Mouse (Mus musculus): ENCODE measurements around the gene Gm45337. TPM values are rescaled to one million over a fixed set of nuclear protein-coding genes. Genes with fewer than 3 reads are reported as not detected.
"Not testable (repeated sequence)": the region's sequence is repeated elsewhere in the genome, so short reads cannot be mapped to it uniquely, and the experiment has no call there.

The Gm45337 gene
- polyA plus RNA-seq, 1 experiment from 2014 or later = not detected

- Histone ChIP-seq H3K4me2 (ENCODE audit: low read length) (no peak overlapping the region), H3K4me3 (ENCODE audit: control insufficient read depth in 1 of 2, insufficient read depth in 1 of 2, low read depth in 1 of 2, low read length in 2 of 2) (no peak overlapping the region), H3K9ac (ENCODE audit: low read length) (no peak overlapping the region), H3K36me3 (ENCODE audit: control insufficient read depth, insufficient read depth, low read length) (no peaks in the 10 kb centered on the region), H3K27ac (replicated peaks in 1 of 2; ENCODE audit: control insufficient read depth in 1 of 2, insufficient read depth in 1 of 2, low read depth in 2 of 2, low read length in 2 of 2) (no peak overlapping the region), H3K4me1 (ENCODE audit: control insufficient read depth in 2 of 2, insufficient read depth in 2 of 2, low read length in 2 of 2) (peaks cover 0 to 2% of the 10 kb centered on the region in 2 experiments; a peak in 1 of 4 replicates), H3K27me3 (ENCODE audit: control insufficient read depth, insufficient read depth, low read length) (0 out of 2 replicates have a peak, but pooled peaks cover 5% of the 10 kb centered on the region), H3K9me3 (ENCODE audit: control insufficient read depth, low read length) (no peaks in the 10 kb centered on the region)
- WGBS = 8% methylated on average over 1 of the region's 1 CpGs
- no peak for ATAC-seq (ENCODE audit: insufficient number of reproducible peaks, insufficient read depth, low FRiP score, low read depth)
Measured at GRCm38 (mm10) chr7:142140696-142141095, 3.7 kb downstream of the Gm45337 start.

- H3K9me3 ChIP-seq (ENCODE audit: control insufficient read depth, low read length); H3K27ac ChIP-seq (replicated peaks in 1 of 2; ENCODE audit: control insufficient read depth in 1 of 2, insufficient read depth in 1 of 2, low read depth in 2 of 2, low read length in 2 of 2); H3K9ac ChIP-seq (ENCODE audit: low read length); H3K27me3 ChIP-seq (ENCODE audit: control insufficient read depth, insufficient read depth, low read length); ATAC-seq (ENCODE audit: insufficient number of reproducible peaks, insufficient read depth, low FRiP score, low read depth); H3K4me3 ChIP-seq (ENCODE audit: control insufficient read depth in 1 of 2, insufficient read depth in 1 of 2, low read depth in 1 of 2, low read length in 2 of 2); H3K36me3 ChIP-seq (ENCODE audit: control insufficient read depth, insufficient read depth, low read length); H3K4me1 ChIP-seq (ENCODE audit: control insufficient read depth in 2 of 2, insufficient read depth in 2 of 2, low read length in 2 of 2); H3K4me2 ChIP-seq (ENCODE audit: low read length): not testable (repeated sequence)
- WGBS = 53% methylated on average over 2 of the region's 2 CpGs
Measured at GRCm38 (mm10) chr7:142135934-142136333, 8.5 kb downstream of the Gm45337 start, which contains the start of gene Gm39115. Gene Gm39115 (minus strand): TSS chr7:142136034.

- no peaks in the 10 kb centered on the region for H3K9me3 ChIP-seq (ENCODE audit: control insufficient read depth, low read length)
- no peaks in the 10 kb centered on the region for H3K36me3 ChIP-seq (ENCODE audit: control insufficient read depth, insufficient read depth, low read length)
- no peak overlapping the region for H3K4me2 ChIP-seq (ENCODE audit: low read length)
- H3K27me3 ChIP-seq (ENCODE audit: control insufficient read depth, insufficient read depth, low read length) = 0 out of 2 replicates have a peak, but pooled peaks cover 6% of the 10 kb centered on the region
- H3K4me1 ChIP-seq (ENCODE audit: control insufficient read depth in 2 of 2, insufficient read depth in 2 of 2, low read length in 2 of 2) = no peaks in the 10 kb centered on the region
- no peak overlapping the region for H3K27ac ChIP-seq (replicated peaks in 1 of 2; ENCODE audit: control insufficient read depth in 1 of 2, insufficient read depth in 1 of 2, low read depth in 2 of 2, low read length in 2 of 2)
- H3K9ac ChIP-seq (ENCODE audit: low read length) = no peak overlapping the region
- H3K4me3 ChIP-seq (ENCODE audit: control insufficient read depth in 1 of 2, insufficient read depth in 1 of 2, low read depth in 1 of 2, low read length in 2 of 2) = no peak overlapping the region
- no peak for ATAC-seq (ENCODE audit: insufficient number of reproducible peaks, insufficient read depth, low FRiP score, low read depth)
- 43% methylated on average over 4 of the region's 4 CpGs for WGBS
Measured at GRCm38 (mm10) chr7:142134206-142134995, 10.0 kb downstream of the Gm45337 start.

- Histone ChIP-seq H3K9ac (ENCODE audit: low read length) (no peak overlapping the region), H3K36me3 (ENCODE audit: control insufficient read depth, insufficient read depth, low read length) (no peaks in the 10 kb centered on the region), H3K27ac (replicated peaks in 1 of 2; ENCODE audit: control insufficient read depth in 1 of 2, insufficient read depth in 1 of 2, low read depth in 2 of 2, low read length in 2 of 2) (no peak overlapping the region), H3K4me2 (ENCODE audit: low read length) (no peak overlapping the region), H3K4me1 (ENCODE audit: control insufficient read depth in 2 of 2, insufficient read depth in 2 of 2, low read length in 2 of 2) (no peaks in the 10 kb centered on the region), H3K9me3 (ENCODE audit: control insufficient read depth, low read length) (no peaks in the 10 kb centered on the region), H3K4me3 (ENCODE audit: control insufficient read depth in 1 of 2, insufficient read depth in 1 of 2, low read depth in 1 of 2, low read length in 2 of 2) (no peak overlapping the region), H3K27me3 (ENCODE audit: control insufficient read depth, insufficient read depth, low read length) (no peaks in the 10 kb centered on the region)
- WGBS = 55% methylated on average over 4 of the region's 4 CpGs
- ATAC-seq (ENCODE audit: insufficient number of reproducible peaks, insufficient read depth, low FRiP score, low read depth) = no peak
Measured at GRCm38 (mm10) chr7:142128843-142129242, 15.6 kb downstream of the Gm45337 start.

- not testable (repeated sequence) for H3K27ac ChIP-seq (replicated peaks in 1 of 2; ENCODE audit: control insufficient read depth in 1 of 2, insufficient read depth in 1 of 2, low read depth in 2 of 2, low read length in 2 of 2); H3K4me3 ChIP-seq (ENCODE audit: control insufficient read depth in 1 of 2, insufficient read depth in 1 of 2, low read depth in 1 of 2, low read length in 2 of 2); H3K4me2 ChIP-seq (ENCODE audit: low read length); H3K4me1 ChIP-seq (ENCODE audit: control insufficient read depth in 2 of 2, insufficient read depth in 2 of 2, low read length in 2 of 2); H3K27me3 ChIP-seq (ENCODE audit: control insufficient read depth, insufficient read depth, low read length); H3K9ac ChIP-seq (ENCODE audit: low read length); H3K9me3 ChIP-seq (ENCODE audit: control insufficient read depth, low read length); ATAC-seq (ENCODE audit: insufficient number of reproducible peaks, insufficient read depth, low FRiP score, low read depth); H3K36me3 ChIP-seq (ENCODE audit: control insufficient read depth, insufficient read depth, low read length)
- WGBS = 85% methylated on average over 1 of the region's 1 CpGs
Measured at GRCm38 (mm10) chr7:142120629-142121028, 23.8 kb downstream of the Gm45337 start, which contains the start of gene Gm45618. Gene Gm45618 (minus strand): TSS chr7:142120729.

- no peak overlapping the region for H3K4me2 ChIP-seq (ENCODE audit: low read length)
- no peak for ATAC-seq (ENCODE audit: insufficient number of reproducible peaks, insufficient read depth, low FRiP score, low read depth)
- H3K4me3 ChIP-seq (ENCODE audit: control insufficient read depth in 1 of 2, insufficient read depth in 1 of 2, low read depth in 1 of 2, low read length in 2 of 2) = no peak overlapping the region
- 0 out of 2 replicates have a peak, but pooled peaks cover 3% of the 10 kb centered on the region for H3K27me3 ChIP-seq (ENCODE audit: control insufficient read depth, insufficient read depth, low read length)
- no peak overlapping the region for H3K9ac ChIP-seq (ENCODE audit: low read length)
- H3K4me1 ChIP-seq (ENCODE audit: control insufficient read depth in 2 of 2, insufficient read depth in 2 of 2, low read length in 2 of 2) = no peaks in the 10 kb centered on the region
- H3K27ac ChIP-seq (replicated peaks in 1 of 2; ENCODE audit: control insufficient read depth in 1 of 2, insufficient read depth in 1 of 2, low read depth in 2 of 2, low read length in 2 of 2) = no peak overlapping the region
- no peaks in the 10 kb centered on the region for H3K9me3 ChIP-seq (ENCODE audit: control insufficient read depth, low read length)
- 8% methylated on average over 5 of the region's 5 CpGs for WGBS
- H3K36me3 ChIP-seq (ENCODE audit: control insufficient read depth, insufficient read depth, low read length) = no peaks in the 10 kb centered on the region
Measured at GRCm38 (mm10) chr7:142119632-142120031, 24.8 kb downstream of the Gm45337 start.

GRCm38 (mm10) chr7:142104747-142105146, 39.7 kb downstream of the Gm45337 start:
- no peak overlapping the region for H3K9ac ChIP-seq (ENCODE audit: low read length)
- 48% methylated on average over 5 of the region's 5 CpGs for WGBS
- H3K4me3 ChIP-seq (ENCODE audit: control insufficient read depth in 1 of 2, insufficient read depth in 1 of 2, low read depth in 1 of 2, low read length in 2 of 2) = no peak overlapping the region
- no peak for ATAC-seq (ENCODE audit: insufficient number of reproducible peaks, insufficient read depth, low FRiP score, low read depth)
- no peak overlapping the region for H3K4me2 ChIP-seq (ENCODE audit: low read length)
- no peaks in the 10 kb centered on the region for H3K4me1 ChIP-seq (ENCODE audit: control insufficient read depth in 2 of 2, insufficient read depth in 2 of 2, low read length in 2 of 2)
- no peaks in the 10 kb centered on the region for H3K27me3 ChIP-seq (ENCODE audit: control insufficient read depth, insufficient read depth, low read length)
- no peaks in the 10 kb centered on the region for H3K9me3 ChIP-seq (ENCODE audit: control insufficient read depth, low read length)
- no peaks in the 10 kb centered on the region for H3K36me3 ChIP-seq (ENCODE audit: control insufficient read depth, insufficient read depth, low read length)
- H3K27ac ChIP-seq (replicated peaks in 1 of 2; ENCODE audit: control insufficient read depth in 1 of 2, insufficient read depth in 1 of 2, low read depth in 2 of 2, low read length in 2 of 2) = no peak overlapping the region
